Mouse (Mus musculus): ENCODE results near the gene Cadps2.

Gene Cadps2

GRCm38 (mm10) chr6:23567651-23568050, 271.6 kb downstream of the Cadps2 start:
- no peak for DNase-seq (ENCODE audit: low spot score)

GRCm38 (mm10) chr6:23549874-23550273, 289.3 kb downstream of the Cadps2 start:
- no peak for DNase-seq (ENCODE audit: low spot score)

GRCm38 (mm10) chr6:23523710-23524109, 315.5 kb downstream of the Cadps2 start:
- no peak for DNase-seq (ENCODE audit: low spot score)

GRCm38 (mm10) chr6:23522556-23522955, 316.7 kb downstream of the Cadps2 start:
- no peak for DNase-seq (ENCODE audit: low spot score)

GRCm38 (mm10) chr6:23498611-23499010, 340.6 kb downstream of the Cadps2 start:
- no peak for DNase-seq (ENCODE audit: low spot score)

- no peak for DNase-seq (ENCODE audit: low spot score)
These were observed 347.4 kb downstream of the Cadps2 start for GRCm38 (mm10) chr6:23491804-23492203.

- no peak for DNase-seq (ENCODE audit: low spot score)
These were observed 348.8 kb downstream of the Cadps2 start for GRCm38 (mm10) chr6:23490431-23490830.

GRCm38 (mm10) chr6:23489046-23489445, 350.2 kb downstream of the Cadps2 start:
- no peak for DNase-seq (ENCODE audit: low spot score)

- peak; percentile 7 for DNase-seq (ENCODE audit: low spot score)
These were observed 366.5 kb downstream of the Cadps2 start for GRCm38 (mm10) chr6:23472686-23473085.

DNA sequence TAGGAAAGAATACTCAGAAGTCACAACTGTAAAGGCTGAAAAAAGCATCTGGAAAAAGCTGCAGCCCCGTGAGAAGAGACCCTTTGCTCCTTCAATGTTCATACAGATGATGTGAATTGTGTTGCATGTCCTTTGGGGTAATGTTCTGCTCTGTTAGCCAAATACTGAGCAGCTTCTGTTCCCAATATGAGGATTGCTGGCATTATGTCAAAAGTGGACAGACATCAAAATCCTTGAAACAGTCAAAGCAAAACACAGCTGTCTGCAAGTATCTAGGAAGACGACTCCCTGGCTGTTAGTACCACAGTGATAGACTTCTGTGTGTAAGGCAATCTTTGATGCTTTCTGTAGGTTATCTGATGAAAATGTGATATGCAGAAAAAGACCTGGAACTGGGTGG, 367.4 kb downstream of the Cadps2 start:
- DNase-seq (ENCODE audit: low spot score) = no peak

- no peak for DNase-seq (ENCODE audit: low spot score)
These were observed 371.3 kb downstream of the Cadps2 start for GRCm38 (mm10) chr6:23467885-23468284.

- peak; percentile 4 for DNase-seq (ENCODE audit: low spot score)
These were observed 376.5 kb downstream of the Cadps2 start for GRCm38 (mm10) chr6:23462600-23463280.

DNA sequence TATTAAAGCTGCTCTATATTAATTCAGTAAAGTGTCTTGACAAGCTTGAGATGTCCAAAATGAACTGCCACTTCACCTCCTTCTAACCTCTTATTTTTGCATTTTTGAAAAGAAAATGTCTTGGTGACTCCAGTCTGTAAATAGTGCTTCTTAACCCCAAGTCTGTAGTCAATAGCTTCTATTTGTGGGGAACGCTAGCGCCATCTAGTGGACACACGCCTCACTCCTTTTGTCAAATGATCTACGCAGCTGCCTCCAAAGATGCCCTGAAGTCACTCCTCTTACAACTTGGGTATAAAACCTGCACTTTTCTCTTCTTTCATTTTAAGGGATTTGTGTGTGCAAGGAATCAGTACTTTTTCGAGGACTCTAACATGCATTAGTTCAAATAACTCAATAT, 381.5 kb downstream of the Cadps2 start:
- peak; percentile 67 for DNase-seq (ENCODE audit: low spot score)

- no peak for DNase-seq (ENCODE audit: low spot score)
These were observed 385.3 kb downstream of the Cadps2 start for GRCm38 (mm10) chr6:23453907-23454306.

DNA sequence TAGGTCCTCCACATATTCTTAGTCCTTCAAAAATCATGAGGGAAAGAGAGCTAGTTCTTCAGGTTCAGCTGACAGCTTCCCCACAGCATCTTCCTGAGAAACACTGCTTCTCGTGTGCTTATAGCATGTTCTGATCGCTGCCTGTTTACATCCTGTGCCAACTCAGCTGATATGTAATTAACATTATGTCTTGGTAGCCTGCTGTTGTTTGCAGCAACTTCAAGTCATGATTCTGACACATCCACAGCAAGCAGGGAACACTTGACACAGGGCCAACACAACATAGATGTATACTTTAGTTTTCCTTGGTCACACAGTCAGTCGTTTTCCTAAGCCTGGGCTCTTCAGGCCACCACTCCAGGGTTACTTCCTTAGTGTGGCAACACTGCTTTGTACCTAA, 399.3 kb downstream of the Cadps2 start:
- DNase-seq (ENCODE audit: low spot score) = no peak

GRCm38 (mm10) chr6:23410256-23411049, 428.8 kb downstream of the Cadps2 start:
- no peak for DNase-seq (ENCODE audit: low spot score)

DNA sequence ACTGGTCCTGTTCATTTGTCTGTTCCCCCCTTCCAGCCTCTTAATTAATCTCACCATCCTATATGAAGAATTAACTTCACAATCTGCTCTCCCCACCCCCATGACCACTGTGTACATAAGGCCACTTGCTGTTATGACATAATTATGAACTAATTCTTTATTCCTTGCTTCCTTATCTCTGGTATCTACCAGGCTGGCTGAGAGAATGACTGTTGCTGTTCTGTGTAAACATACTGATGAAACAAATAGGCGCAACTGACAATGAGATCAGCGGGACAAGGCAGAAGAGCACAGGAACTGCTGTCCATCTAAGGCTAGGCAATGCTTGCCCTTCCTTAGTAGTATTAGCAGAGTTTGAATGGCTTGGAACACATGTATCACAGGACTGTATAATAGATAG, 445.1 kb downstream of the Cadps2 start:
- DNase-seq (ENCODE audit: low spot score) = no peak

GRCm38 (mm10) chr6:23392711-23393110, 446.5 kb downstream of the Cadps2 start:
- DNase-seq (ENCODE audit: low spot score) = no peak

- DNase-seq (ENCODE audit: low spot score) = no peak
These were observed 452.5 kb downstream of the Cadps2 start for GRCm38 (mm10) chr6:23386711-23387110.

- DNase-seq (ENCODE audit: low spot score) = no peak
These were observed 456.2 kb downstream of the Cadps2 start for GRCm38 (mm10) chr6:23383004-23383347.

DNA sequence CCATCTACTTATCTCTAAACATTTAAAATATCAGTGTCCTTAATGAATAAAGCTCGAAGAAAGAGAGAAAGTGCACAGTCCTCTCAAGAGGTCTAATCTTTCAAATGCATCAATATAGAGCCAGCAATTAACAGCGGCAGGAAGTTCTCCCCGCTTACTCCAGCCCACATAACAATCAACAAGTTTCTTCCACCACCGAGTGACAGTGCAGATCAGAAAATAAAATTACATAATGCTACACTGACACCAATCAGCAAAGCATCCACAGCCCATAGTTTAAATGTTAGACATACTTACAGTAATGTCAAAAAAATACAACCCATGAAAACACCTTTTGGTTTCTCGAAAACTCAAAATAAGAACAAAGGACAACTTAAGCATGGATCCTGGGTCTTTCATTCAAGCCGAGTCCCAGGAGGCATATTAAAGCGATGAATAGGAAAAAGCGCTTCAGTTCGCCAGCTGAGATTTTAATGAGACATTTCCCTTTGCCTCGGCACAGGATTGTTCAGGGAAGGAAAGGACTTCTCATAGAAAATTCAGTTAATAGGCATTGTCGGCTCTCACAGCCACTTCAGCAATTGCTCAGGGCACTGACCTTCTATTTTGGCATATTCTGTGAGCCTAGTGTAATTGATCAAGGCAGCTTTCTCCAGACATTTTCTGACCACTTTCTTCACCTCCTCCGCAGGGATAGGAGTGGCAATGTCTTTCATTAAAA, 456.8 kb downstream of the Cadps2 start:
- no peak for DNase-seq (ENCODE audit: low spot score)

- no peak for DNase-seq (ENCODE audit: low spot score)
These were observed 462.9 kb downstream of the Cadps2 start for GRCm38 (mm10) chr6:23376327-23376726.

DNA sequence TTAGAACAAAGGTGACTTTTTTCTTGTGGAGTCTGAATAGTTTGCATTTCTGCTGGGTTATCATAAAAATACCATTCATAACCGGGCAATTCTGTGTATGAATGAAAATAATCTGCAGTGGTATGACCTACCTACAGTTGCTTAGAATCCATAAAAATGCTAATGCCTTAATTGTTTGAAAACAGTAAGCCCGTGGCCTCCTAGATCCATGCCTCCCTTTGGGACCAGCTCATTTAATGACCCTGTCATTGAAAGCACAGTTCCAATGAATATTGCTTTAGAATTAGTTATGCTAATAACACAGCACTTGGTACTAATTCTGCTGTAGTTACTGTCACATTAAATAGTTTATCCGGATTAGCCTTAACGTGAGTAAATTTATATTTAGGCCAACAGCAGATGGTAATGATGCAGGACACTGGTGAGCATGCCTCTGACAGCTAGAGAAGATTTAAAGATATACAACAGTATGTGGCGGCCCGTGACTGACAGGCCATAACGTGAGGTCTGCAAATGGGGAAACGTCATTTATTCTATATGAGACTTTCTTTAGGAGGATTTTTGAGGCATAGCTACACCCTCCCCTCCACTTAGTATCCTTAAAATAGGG, 477.3 kb downstream of the Cadps2 start:
- DNase-seq (ENCODE audit: low spot score) = no peak

Measured in urinary bladder, postnatal 14 days (tissue).